Mouse (Mus musculus) hindbrain, postnatal 0 days (tissue): ENCODE data around the gene Trim17. TPM values are rescaled to one million over a fixed set of nuclear protein-coding genes. Genes with fewer than 3 reads are reported as not detected.
A peak's percentile ranks its signal among the peaks of the same experiment; 100 is the strongest.
"Not testable (repeated sequence)": the region's sequence is repeated elsewhere in the genome, so short reads cannot be mapped to it uniquely, and the experiment has no call there.

Source experiments
- ATAC-seq: fragments of 200-750 bp; cut with Nextera tagmentation; 2 replicates; pipeline ENCODE4 v1.8.0; 2017; ENCODE audit warnings: mild to moderate bottlenecking, moderate TSS enrichment, moderate library complexity
- DNase-seq: peaks from one replicate; pipeline ENCODE4 v3.0.0-alpha.2; 2015; ENCODE audit warnings: low spot score
- H3K27ac ChIP-seq: fragments of 300-500 bp; sonication (generic); 2 replicates; pipeline ENCODE4 v1.5.1; 2014; ENCODE audit warnings: mild to moderate bottlenecking
- H3K27me3 ChIP-seq: fragments of 300-500 bp; sonication (generic); 2 replicates; pipeline ENCODE4 v1.6.1; 2014; ENCODE audit warnings: low read length, mixed read lengths; ENCODE audit not compliant: insufficient read depth
- H3K36me3 ChIP-seq: fragments of 300-500 bp; sonication (generic); 2 replicates; pipeline ENCODE4 v1.6.1; 2014; ENCODE audit warnings: low read length, mixed read lengths; ENCODE audit not compliant: insufficient read depth
- H3K4me1 ChIP-seq: fragments of 300-500 bp; sonication (generic); 2 replicates; pipeline ENCODE4 v1.6.1; 2014; ENCODE audit warnings: antibody characterized with exemption, low read length, mixed read lengths; ENCODE audit not compliant: insufficient read depth
- H3K4me2 ChIP-seq: fragments of 300-500 bp; sonication (generic); 2 replicates; pipeline ENCODE4 v1.6.1; 2014; ENCODE audit warnings: low read depth, mild to moderate bottlenecking, low read length, moderate library complexity, mixed read lengths
- H3K4me3 ChIP-seq: fragments of 300-500 bp; sonication (generic); 2 replicates; pipeline ENCODE4 v1.5.1; 2014; ENCODE audit warnings: low read length
- H3K9ac ChIP-seq: fragments of 300-500 bp; sonication (generic); replicated peaks from 2 replicates; pipeline ENCODE4 v1.6.1; 2014; ENCODE audit warnings: mild to moderate bottlenecking, low read length, moderate library complexity, mixed read lengths
- H3K9me3 ChIP-seq: fragments of 300-500 bp; sonication (generic); 2 replicates; pipeline ENCODE4 v1.6.1; 2016; ENCODE audit warnings: low read length, mixed read lengths
- CTCF ChIP-seq: IDR thresholded peaks from 2 replicates; pipeline ENCODE4 v1.5.1; 2016; ENCODE audit warnings: antibody characterized with exemption, control low read depth, low read depth
- WGBS: fragments of 180-500 bp; shearing (Covaris S2); extraction: QIAGEN DNeasy Blood & Tissue Kit; methylation state at CpG from one replicate; pipeline ENCODE4 v1.1.7; 2014; 5-methylcytosine and 5-hydroxymethylcytosine counted together
- polyA plus RNA-seq: library from polyadenylated mRNA; unstranded; fragments of >200 nt; fragmentation: Nextera tagmentation; extraction: Ambion mirVana; gene quantifications from 2 replicates; pipeline ENCODE4 v1.2.1, GENCODE M21; 2015
- total RNA-seq: library from RNA; depleted of rRNA; stranded (reverse); fragments of >200 nt; gene quantifications from 2 replicates; pipeline ENCODE4 v1.2.3, GENCODE M21; 2014

Gene Trim17
- total and polyA plus RNA-seq, 2 experiments from 2014 or later = 0.55 to 4.3 TPM

DNA sequence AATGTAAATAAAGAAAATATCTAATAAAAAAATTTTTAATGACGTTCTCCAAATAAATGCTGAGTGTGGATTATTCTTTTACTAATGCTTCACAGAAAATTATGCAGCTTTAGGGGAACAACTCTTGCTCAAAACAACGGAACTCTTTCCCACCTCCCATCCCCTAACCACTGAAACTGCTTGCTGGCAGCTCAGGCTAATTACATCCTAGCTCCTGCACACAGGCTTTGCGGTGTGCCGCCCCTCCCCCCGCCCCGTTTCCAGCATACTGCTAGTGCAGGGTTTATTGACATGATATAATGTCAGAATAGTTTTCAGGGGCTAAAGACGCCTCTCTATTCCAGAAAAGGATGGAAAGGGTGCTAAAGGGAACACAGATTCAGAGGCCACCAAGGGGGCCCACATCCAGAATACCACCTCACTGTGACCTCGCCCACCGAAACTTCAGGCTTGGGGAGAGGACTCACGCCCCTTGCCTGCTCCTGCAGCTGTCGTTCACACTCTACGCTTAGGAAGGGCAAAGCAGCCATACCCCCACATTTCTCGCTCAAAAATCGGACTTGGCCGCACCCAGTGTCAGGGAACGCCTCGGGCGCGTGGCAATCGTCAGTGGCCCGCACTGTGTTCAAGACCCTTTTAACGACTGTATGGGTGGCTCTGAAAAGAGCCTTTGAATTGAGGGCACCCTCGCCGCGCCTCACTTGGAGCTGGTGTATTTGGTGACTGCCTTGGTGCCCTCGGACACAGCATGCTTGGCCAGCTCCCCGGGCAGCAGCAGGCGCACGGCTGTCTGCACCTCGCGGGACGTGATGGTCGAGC is 925 bp upstream of the Trim17 start:
- Histone ChIP-seq H3K4me2 (peak overlapping the region; percentile 82), H3K27ac (peak overlapping the region; percentile 99), H3K9me3 (no peaks in the 10 kb centered on the region), H3K27me3 (no peaks in the 10 kb centered on the region), H3K4me3 (peak overlapping the region; percentile 89), H3K4me1 (peaks cover 14% of the 10 kb centered on the region), H3K9ac (peak overlapping the region; percentile 90), H3K36me3 (no peaks in the 10 kb centered on the region)
- WGBS = under 1% methylated on average over 33 of the region's 33 CpGs
- peak; percentile 22; the same call in 1 of the 2 replicates for TF ChIP-seq CTCF
- ATAC-seq (peak; percentile 0), DNase-seq (peak; percentile 78)

DNA sequence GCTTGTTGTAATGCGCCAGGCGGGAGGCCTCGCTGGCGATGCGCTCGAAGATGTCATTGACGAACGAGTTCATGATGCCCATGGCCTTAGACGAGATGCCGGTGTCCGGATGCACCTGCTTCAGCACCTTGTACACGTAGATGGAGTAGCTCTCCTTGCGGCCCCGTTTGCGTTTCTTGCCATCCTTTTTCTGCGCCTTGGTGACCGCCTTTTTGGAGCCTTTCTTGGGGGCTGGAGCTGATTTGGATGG is 390 bp upstream of the Trim17 start:
- not testable (repeated sequence) for ATAC-seq, H3K36me3 ChIP-seq, H3K9me3 ChIP-seq, H3K27me3 ChIP-seq, DNase-seq
- H3K9ac ChIP-seq = peak overlapping the region; percentile 90
- under 1% methylated on average over 17 of the region's 17 CpGs for WGBS
- peak overlapping the region; percentile 99 for H3K27ac ChIP-seq
- peaks cover 14% of the 10 kb centered on the region for H3K4me1 ChIP-seq
- H3K4me3 ChIP-seq = peak overlapping the region; percentile 89
- peak overlapping the region; percentile 82 for H3K4me2 ChIP-seq

DNA sequence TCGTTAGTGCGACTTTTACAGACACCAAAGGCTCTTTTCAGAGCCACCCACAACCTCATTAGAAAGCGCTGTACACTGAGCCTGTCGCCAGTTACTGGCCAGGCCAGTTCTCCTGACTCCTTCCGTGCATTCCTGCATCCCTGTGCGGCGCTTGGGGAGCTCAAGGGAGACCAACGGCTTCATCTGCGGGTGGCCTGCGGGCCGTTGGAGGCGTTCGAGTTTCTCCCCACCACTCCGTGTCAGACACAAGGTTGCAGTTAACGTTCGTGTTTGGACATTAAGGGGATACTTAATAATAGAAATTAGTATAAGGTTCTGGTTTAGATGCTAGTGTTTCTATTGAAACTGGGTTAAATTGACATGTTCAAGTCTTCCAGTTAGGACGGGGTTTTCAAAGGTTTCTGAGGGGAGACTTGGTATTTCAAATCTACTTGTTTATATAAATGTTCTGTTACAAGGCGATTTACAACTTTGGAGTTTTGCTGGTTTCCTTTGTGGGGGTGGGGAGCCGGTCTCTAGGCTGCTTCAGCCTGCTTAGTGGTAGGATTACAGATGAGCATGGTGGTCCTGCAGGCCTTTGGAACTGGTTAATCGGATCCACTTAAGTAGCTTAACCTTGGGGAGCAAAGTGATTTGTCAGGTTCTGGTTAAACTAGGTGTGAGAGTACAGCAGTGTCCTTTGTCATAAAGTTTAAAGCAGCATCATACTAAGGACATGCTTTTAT is 820 bp downstream of the Trim17 start:
- Histone ChIP-seq H3K27ac (peak overlapping the region; percentile 99), H3K36me3 (no peaks in the 10 kb centered on the region), H3K4me3 (peak overlapping the region; percentile 89), H3K4me1 (peaks cover 17% of the 10 kb centered on the region), H3K9me3 (no peaks in the 10 kb centered on the region), H3K27me3 (no peaks in the 10 kb centered on the region), H3K4me2 (peak overlapping the region; percentile 82), H3K9ac (peak overlapping the region; percentile 90)
- ATAC-seq = no peak
- DNase-seq = peak; percentile 49
- TF ChIP-seq CTCF = no peak
- WGBS = under 1% methylated on average over 20 of the region's 20 CpGs

DNA sequence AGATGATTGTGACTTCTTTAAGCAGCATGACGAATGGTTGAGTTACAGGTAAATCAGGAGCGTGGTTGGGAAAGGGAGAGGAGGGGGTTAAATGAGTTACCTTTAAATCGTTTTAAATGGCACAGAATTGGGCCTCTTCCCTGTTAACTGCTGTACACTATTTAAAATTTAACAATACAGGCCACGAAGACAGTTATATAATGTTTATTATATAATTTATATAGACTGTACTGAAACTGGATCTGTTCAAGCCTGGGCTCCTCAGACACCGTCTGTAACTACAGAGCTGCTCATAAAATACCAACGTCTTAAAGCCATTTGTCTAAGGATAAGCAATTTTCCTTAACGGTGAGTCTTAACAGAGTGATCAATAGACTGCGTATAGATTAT is 1.4 kb downstream of the Trim17 start:
- DNase-seq = no peak
- Histone ChIP-seq H3K9ac (peak overlapping the region; percentile 90), H3K27ac (peak overlapping the region; percentile 99), H3K27me3 (no peaks in the 10 kb centered on the region), H3K4me2 (peak overlapping the region; percentile 82), H3K9me3 (no peaks in the 10 kb centered on the region), H3K4me1 (peaks cover 17% of the 10 kb centered on the region), H3K36me3 (no peaks in the 10 kb centered on the region), H3K4me3 (peak overlapping the region; percentile 89)
- TF ChIP-seq CTCF = no peak
- ATAC-seq = no peak
- 18% methylated on average over 8 of the region's 8 CpGs for whole genome bisulfite sequencing

DNA sequence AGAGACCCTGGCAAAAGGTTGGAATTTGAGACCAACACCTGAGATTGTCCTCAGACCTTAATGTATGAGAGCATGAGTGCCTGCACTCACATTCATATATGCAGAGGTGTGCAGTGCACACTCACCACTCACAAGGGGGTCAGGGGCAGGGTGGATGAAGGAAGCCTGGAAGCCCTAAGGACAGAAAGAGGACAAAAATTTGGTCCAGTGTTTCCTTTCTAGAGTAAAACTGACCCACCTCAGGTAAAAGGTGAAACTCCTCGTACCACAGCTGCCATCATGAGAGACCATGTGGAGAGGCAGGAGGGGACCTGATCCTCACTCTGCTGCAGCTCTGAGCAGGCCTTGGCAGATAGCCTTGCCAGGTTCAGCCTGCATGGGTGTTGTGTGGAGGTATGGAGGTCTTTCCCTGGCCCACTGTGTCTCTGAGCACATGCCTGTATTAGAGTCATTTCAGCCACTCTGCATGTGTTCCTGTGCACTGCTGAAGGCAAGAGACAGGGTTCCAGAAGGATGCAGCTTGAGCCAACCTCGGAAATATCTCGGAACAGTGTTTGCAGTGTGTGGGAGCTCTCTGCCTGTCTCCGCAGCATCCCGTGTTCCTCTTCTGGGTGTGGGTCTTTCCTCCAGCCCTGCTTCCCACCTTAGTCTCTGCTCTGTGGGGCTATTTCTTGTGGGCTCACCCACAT is 2.9 kb downstream of the Trim17 start:
- DNase-seq (no peak), ATAC-seq (no peak)
- Histone ChIP-seq H3K4me1 (peaks cover 17% of the 10 kb centered on the region), H3K27ac (peak overlapping the region; percentile 26; the same call in 1 of the 2 replicates), H3K27me3 (no peaks in the 10 kb centered on the region), H3K36me3 (no peaks in the 10 kb centered on the region), H3K9ac (peak overlapping the region; percentile 90), H3K4me3 (peak overlapping the region; percentile 89), H3K4me2 (peak overlapping the region; percentile 82), H3K9me3 (no peaks in the 10 kb centered on the region)
- TF ChIP-seq CTCF = no peak
- WGBS = 75% methylated on average over 5 of the region's 5 CpGs

DNA sequence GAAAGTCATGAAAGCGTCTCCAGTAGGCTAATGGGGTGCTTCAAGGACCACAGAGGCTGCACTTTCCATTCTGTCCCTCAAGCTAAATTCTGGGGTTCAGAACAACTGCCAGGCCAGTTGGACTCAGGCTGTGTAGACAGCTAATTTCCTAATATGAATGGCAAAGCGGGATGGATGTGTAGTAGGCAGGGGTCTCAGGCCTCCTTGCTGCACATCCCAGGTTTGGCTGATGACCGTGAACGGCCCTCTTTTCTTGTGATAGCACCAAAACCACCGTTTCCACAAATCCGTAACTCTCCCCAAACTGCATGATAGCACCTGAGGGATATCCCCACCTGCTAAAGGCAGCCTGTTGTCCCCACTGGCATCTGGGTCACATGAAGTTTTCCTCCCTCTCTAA is 4.1 kb downstream of the Trim17 start:
- peaks cover 17% of the 10 kb centered on the region for H3K4me1 ChIP-seq
- H3K27me3 ChIP-seq = no peaks in the 10 kb centered on the region
- peak overlapping the region; percentile 82; the same call in 1 of the 2 replicates for H3K4me2 ChIP-seq
- no peaks in the 10 kb centered on the region for H3K36me3 ChIP-seq
- DNase-seq = no peak
- no peak for TF ChIP-seq CTCF
- no peak overlapping the region for H3K4me3 ChIP-seq
- no peaks in the 10 kb centered on the region for H3K9me3 ChIP-seq
- no peak overlapping the region for H3K9ac ChIP-seq
- 87% methylated on average over 6 of the region's 6 CpGs for WGBS
- no peak for ATAC-seq
- H3K27ac ChIP-seq = no peak overlapping the region
